Mouse (Mus musculus) naive thymus-derived CD4-positive, alpha-beta T cell, adult 5 months (primary cell): ENCODE data around the gene Enpp6. TPM values are rescaled to one million over a fixed set of nuclear protein-coding genes. Genes with fewer than 3 reads are reported as not detected.

ENCODE experiments used
- polyA plus RNA-seq: library from polyadenylated mRNA; unstranded; fragments of 100-300 nt; shearing (Covaris generic); gene quantifications from one replicate; pipeline ENCODE4 v1.2.1, GENCODE M21; 2017

Gene Enpp6
- polyA plus RNA-seq = 0.07 TPM

DNA sequence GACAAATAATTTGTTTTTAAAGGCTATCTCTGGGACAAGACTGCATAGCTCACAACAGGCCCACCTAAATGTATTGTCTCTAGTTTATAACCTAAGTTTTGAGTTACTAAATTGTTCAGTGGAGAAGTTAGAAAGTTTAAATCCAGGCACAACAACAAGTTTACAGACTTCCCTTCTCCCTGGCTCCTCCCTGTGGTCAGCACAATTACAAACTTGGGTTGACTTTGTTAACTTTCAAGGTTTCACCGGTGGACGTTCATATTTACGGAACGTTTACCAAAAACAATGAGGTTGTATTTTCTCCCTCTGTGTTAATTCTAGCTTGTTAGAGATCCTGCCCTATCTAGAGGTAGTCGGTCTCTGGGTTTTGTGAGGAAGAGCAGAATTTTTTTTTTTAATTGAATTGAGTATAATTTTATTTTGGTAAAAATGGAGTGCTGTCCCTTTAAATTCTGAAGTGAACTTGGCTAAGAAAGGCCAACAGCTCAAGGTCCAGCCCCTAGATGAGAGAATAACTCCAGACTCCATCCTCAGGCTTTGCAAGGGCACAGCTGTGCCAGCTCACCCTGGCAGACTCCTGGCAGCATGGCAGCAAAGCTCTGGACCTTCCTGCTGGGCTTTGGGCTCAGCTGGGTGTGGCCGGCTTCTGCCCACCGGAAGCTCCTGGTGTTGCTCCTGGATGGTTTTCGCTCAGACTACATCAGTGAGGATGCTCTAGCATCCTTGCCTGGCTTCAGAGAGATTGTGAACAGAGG is at the start of gene Enpp6:
Enpp6 (plus strand) TSS at position 502 of the 755 bp plus-strand sequence.

Other genes with a start within 250 kb of the Enpp6 start
- gene Irf2, start 247.2 kb upstream of the Enpp6 start, polyA plus RNA-seq = 115 TPM